Mouse (Mus musculus) heart, postnatal 4 days (tissue): ENCODE results near the gene 0610030E20Rik. TPM values are rescaled to one million over a fixed set of nuclear protein-coding genes. Genes with fewer than 3 reads are reported as not detected.

Experiments
- DNase-seq: peaks from one replicate; pipeline ENCODE4 v3.0.0; 2021
- total RNA-seq, 2 experiments: library from RNA; stranded (reverse); gene quantifications; 2 replicates each; pipeline ENCODE4 v1.2.3; 2021

0610030E20Rik gene
- total RNA-seq, 2 experiments from 2014 or later, result 12.7 to 13.0 TPM

DNA sequence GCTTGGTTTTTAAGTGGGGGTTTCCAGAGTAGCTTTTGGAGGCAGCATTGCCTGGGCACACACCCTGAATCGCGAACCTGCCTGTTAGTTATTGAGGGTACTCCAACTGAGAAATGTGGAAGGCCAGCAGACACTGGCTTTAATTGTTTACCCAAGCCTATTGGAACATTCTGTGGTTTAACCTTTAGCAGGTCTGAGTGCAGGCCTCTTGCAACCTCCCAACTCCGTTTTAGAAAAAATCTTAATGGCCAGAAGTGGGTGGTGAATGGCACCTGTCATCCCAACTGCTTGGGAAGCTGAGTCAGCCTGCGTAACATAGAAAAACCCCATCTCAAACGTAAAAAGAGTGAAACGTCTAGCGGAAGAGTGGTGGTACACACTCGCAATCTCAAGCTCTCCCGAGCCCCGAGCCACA is 49.7 kb downstream of the 0610030E20Rik start:
- DNase-seq, result no peak

DNA sequence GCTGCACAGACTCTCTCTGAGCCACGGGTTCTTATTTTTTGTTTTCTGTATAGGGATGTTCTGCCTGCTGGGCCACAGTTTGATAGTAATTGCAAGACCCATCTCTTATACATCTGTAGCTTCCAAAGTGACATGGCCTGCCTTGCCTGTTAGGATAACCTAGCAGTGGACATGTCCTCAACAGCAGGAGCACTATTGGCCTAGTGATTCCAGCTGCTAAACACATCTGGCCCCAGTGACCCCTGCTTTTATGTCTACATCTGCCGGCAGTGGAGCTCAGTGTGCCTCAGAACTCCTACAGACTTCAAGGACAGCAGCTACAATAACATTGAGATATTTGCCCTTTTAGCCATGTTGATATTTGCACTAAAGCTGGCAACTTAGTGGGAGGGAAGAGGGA is 52.9 kb downstream of the 0610030E20Rik start:
- no peak for DNase-seq

DNA sequence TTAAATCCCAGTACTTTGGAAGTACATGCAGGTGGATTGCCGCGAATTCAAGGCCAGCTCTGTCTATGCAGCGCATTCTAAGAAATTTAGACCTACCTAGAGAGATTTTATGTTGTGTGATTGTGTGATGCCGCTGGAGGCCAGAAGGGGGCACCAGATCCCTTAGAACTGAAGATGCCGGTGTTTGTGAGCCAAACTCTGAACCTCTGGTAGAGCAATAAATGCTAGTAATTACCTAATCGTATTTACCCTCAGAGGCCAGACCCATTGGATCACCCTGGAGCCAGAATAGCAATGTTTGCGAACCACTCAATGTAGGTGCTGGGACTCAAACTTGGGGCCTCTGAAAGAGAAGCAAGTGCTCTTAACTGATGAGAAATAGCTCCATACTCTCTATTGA is 54.8 kb downstream of the 0610030E20Rik start:
- peak; percentile 82 for DNase-seq

Other genes starting within 250 kb of the 0610030E20Rik start
- gene St3gal5, start 249.7 kb upstream of the 0610030E20Rik start, total RNA-seq, result 10 to 100 TPM; 33.5 to 37.6 TPM
- 1 to 10 TPM; 7.2 to 8.6 TPM for gene Atoh8, start 111.7 kb upstream of the 0610030E20Rik start, total RNA-seq
- not detected for gene Sftpb, start 42.7 kb upstream of the 0610030E20Rik start, total RNA-seq
- 10 to 100 TPM; 28.1 to 29.1 TPM for gene Usp39, start 2.1 kb upstream of the 0610030E20Rik start, total RNA-seq
- 10 to 100 TPM in 1 of 2 experiments, 1 to 10 TPM in 1; 9.8 to 12.3 TPM for gene Tmem150a, start 8.1 kb downstream of the 0610030E20Rik start, total RNA-seq
- 10 to 100 TPM; 41.1 to 42.4 TPM for gene Rnf181, start 19.6 kb downstream of the 0610030E20Rik start, total RNA-seq
- gene Vamp5, start 33.2 kb downstream of the 0610030E20Rik start, total RNA-seq, result 10 to 100 TPM; 33.4 to 36.0 TPM
- gene Vamp8, start 43.4 kb downstream of the 0610030E20Rik start, total RNA-seq, result 100 to 1,000 TPM; 105 to 121 TPM
- 10 to 100 TPM; 26.8 to 28.2 TPM for gene Ggcx, start 67.0 kb downstream of the 0610030E20Rik start, total RNA-seq
- 100 to 1,000 TPM; 239 to 255 TPM for gene Mat2a, start 92.2 kb downstream of the 0610030E20Rik start, total RNA-seq
- gene Sh2d6, start 174.4 kb downstream of the 0610030E20Rik start, total RNA-seq, result under 1 TPM in 1 of 2 experiments, not detected in 1; 0.20 TPM
- gene Capg, start 197.1 kb downstream of the 0610030E20Rik start, total RNA-seq, result 10 to 100 TPM; 11.5 to 12.9 TPM